8 mouse cellular contexts compared by ENCODE assay signal in the genomic region with DNA sequence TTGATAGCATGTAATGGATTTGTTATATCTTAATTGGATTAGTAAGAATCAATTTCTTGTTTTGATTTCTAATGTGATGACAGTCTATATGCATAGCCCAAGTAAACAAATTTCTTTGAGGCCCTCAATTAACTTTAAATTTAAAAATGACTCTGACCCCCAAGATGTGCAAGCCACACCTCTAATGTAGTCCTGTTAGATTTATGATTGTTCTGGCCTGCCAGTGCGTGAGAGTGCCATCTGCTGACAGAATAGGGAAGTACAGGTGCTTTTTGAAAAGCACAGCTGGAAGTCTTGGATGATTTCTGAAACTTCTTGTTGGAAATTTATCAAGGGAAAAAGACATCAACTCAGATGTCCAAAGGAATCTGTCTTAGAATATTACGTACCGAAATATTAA.
DNase-seq lines count a peak whose midpoint lies in the region; ATAC-seq and TF ChIP-seq lines count a peak whose summit lies in the region.
"Had no signal": no experiment of that assay in that cellular context is flagged by ENCODE, and none has a peak within 500 bp of the region (broad histone marks: within the 10 kb centered on the region; RNA-seq: fewer than 3 reads in every experiment).

No protein-coding gene starts in this region.

- H3K9me3 ChIP-seq in midbrain, embryonic 11.5 days (ENCODE audit: control insufficient read depth, low read length) = no peaks in the 10 kb centered on the region
- no peaks in the 10 kb centered on the region for H3K9me3 ChIP-seq in midbrain, embryonic 15.5 days
- H3K9me3 ChIP-seq: midbrain, embryonic 12.5 days had no signal

- POLR2A ChIA-PET in Patski (lab: Charles Lee) = interaction anchor here (0.8 to 1.6 kb wide), 3 partner anchors 156 to 255 kb away, joined by 3 to 4 read pairs (median 3); a partner anchor contains a TSS

- WGBS in midbrain, embryonic 11.5 days = 62% methylated on average over 3 of the region's 3 CpGs
- 49% methylated on average over 3 of the region's 3 CpGs for WGBS in midbrain, embryonic 15.5 days
- WGBS in cerebellum, adult 2 months = 14% methylated on average over 3 of the region's 3 CpGs

- H3K27ac ChIP-seq in midbrain, embryonic 11.5 days (ENCODE audit: low read depth, low read length) = no peak overlapping the region
- H3K27ac ChIP-seq in midbrain, embryonic 15.5 days = no peak overlapping the region
- H3K27ac ChIP-seq in cerebellum, adult 2 months (ENCODE audit: insufficient read depth, low read length) = no peak overlapping the region
- H3K27ac ChIP-seq: midbrain, embryonic 12.5 days had no signal

- no peak for TF ChIP-seq POLR2A in cerebellum, adult 2 months (IDR thresholded peaks at IDR 0.05; ENCODE audit: borderline replicate concordance, insufficient read depth, low read length)

- H3K27me3 ChIP-seq in midbrain, embryonic 11.5 days (ENCODE audit: control insufficient read depth, insufficient read depth, low read length) = no peaks in the 10 kb centered on the region
- H3K27me3 ChIP-seq in midbrain, embryonic 15.5 days (replicated peaks) = no peaks in the 10 kb centered on the region
- no peaks in the 10 kb centered on the region for H3K27me3 ChIP-seq in Patski
- no peaks in the 10 kb centered on the region for H3K27me3 ChIP-seq in cerebellum, adult 2 months (ENCODE audit: control insufficient read depth, insufficient read depth, low read length)
- H3K27me3 ChIP-seq: midbrain, embryonic 12.5 days had no signal

- CTCF ChIA-PET in Patski (lab: Charles Lee) = interaction anchor here (1.1 to 2.1 kb wide), 8 partner anchors 9 to 168 kb away, joined by 4 to 9 read pairs (median 6); no protein-coding TSS in a partner anchor

- H3K4me3 ChIP-seq in midbrain, embryonic 11.5 days (ENCODE audit: low read depth, low read length) = no peak overlapping the region
- no peak overlapping the region for H3K4me3 ChIP-seq in midbrain, embryonic 15.5 days
- H3K4me3 ChIP-seq in cerebellum, adult 2 months (replicated peaks; ENCODE audit: insufficient read depth, low read depth, low read length) = no peak overlapping the region
- H3K4me3 ChIP-seq: midbrain, embryonic 12.5 days had no signal

- TF ChIP-seq CTCF in Patski (IDR thresholded peaks at IDR 0.05) = peak; percentile 85
- peak; percentile 81 for TF ChIP-seq CTCF in cerebellum, adult 2 months (IDR thresholded peaks at IDR 0.05; ENCODE audit: borderline replicate concordance, insufficient read depth, low read depth, low read length)

- no peak overlapping the region for H3K4me2 ChIP-seq in midbrain, embryonic 11.5 days
- no peak overlapping the region for H3K4me2 ChIP-seq in midbrain, embryonic 15.5 days
- H3K4me2 ChIP-seq: midbrain, embryonic 12.5 days had no signal

- ATAC-seq in midbrain, embryonic 11.5 days (ENCODE audit: low FRiP score) = no peak
- no peak for ATAC-seq in midbrain, embryonic 15.5 days (replicated peaks)
- ATAC-seq in Patski = peak; percentile 56
- ATAC-seq in granulocyte monocyte progenitor cell, adult 5-6 weeks (replicated peaks; ENCODE audit: poor library complexity, severe bottlenecking) = peak; percentile 44; the same call in 1 of the 2 replicates

- H3K36me3 ChIP-seq in midbrain, embryonic 11.5 days (ENCODE audit: control insufficient read depth, insufficient read depth, low read length) = no peaks in the 10 kb centered on the region
- no peaks in the 10 kb centered on the region for H3K36me3 ChIP-seq in midbrain, embryonic 15.5 days (replicated peaks)
- H3K36me3 ChIP-seq: midbrain, embryonic 12.5 days had no signal

- no peak overlapping the region for H3K9ac ChIP-seq in midbrain, embryonic 11.5 days (ENCODE audit: low read length)
- H3K9ac ChIP-seq in midbrain, embryonic 15.5 days = no peak overlapping the region
- H3K9ac ChIP-seq: midbrain, embryonic 12.5 days had no signal

- in situ Hi-C loops in Patski (cut with MboI; ENCODE audit: low pct_unique_long_range_greater_than_20kb) = no loop called here

- DNase-seq in midbrain, embryonic 11.5 days (ENCODE audit: low spot score, missing footprints) = peak; percentile 98
- no peak for DNase-seq in Patski (ENCODE audit: low read depth, low spot score)
- DNase-seq in cerebellum, adult 2 months = peak; percentile 54 to 68
- DNase-seq in left cerebral cortex, postnatal 4 days = peak; percentile 50
- peak; percentile 60 to 76 for DNase-seq in right cerebral cortex, postnatal 10 days (ENCODE audit: low spot score in 2 of 2)

- no peaks in the 10 kb centered on the region for H3K4me1 ChIP-seq in midbrain, embryonic 11.5 days (ENCODE audit: control insufficient read depth, insufficient read depth, low read length)
- no peaks in the 10 kb centered on the region for H3K4me1 ChIP-seq in midbrain, embryonic 15.5 days
- H3K4me1 ChIP-seq in cerebellum, adult 2 months (ENCODE audit: control insufficient read depth, insufficient read depth, low read length) = no peaks in the 10 kb centered on the region

- intact Hi-C loops in left cerebral cortex, postnatal 4 days (cut with DNase I) = no loop called here

Comparison
In these comparisons a context has a peak if more than half of its experiments do, and no peak if none do; other contexts are left out.
1. ATAC-seq: peak in Patski (single experiment) and granulocyte monocyte progenitor cell, adult 5-6 weeks (single experiment); none in midbrain, embryonic 11.5 days (single experiment) and midbrain, embryonic 15.5 days (single experiment).